Mouse (Mus musculus) brain, adult 10 weeks (tissue): ENCODE measurements around the gene Slc22a14. TPM values are rescaled to one million over a fixed set of nuclear protein-coding genes. Genes with fewer than 3 reads are reported as not detected.

ENCODE experiments used
- polyA plus RNA-seq: library from polyadenylated mRNA; stranded (reverse); fragments of 350-450 nt; fragmentation: Illumina TruSeq; extraction: RNeasy Lipid Tissue Mini Kit (QIAGEN cat#74804); gene quantifications from one replicate; pipeline ENCODE4 v1.2.3, GENCODE M21; 2015; ENCODE audit warnings: low read depth, low replicate concordance

Slc22a14 gene
- polyA plus RNA-seq, result not detected

DNA sequence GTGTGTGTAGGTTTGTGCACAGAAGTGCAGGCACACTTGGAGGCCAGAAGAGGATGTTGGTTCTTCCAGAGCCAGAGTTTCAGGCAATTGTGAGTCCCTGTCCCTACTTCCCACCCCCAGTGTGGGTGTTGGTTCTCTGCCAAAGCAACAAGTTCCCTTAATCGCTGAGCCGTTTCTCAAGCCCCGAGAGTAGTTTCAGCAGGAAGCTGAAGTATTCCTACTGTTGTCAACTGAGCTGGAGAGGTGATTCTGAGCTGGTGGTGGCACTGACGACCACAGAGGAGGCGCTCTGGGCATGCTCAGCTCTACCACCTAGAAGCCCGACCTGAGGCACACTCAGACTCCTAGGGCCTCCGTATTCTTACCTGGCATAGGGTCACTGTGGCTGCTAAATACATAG is at the start of gene Slc22a14:
Gene Slc22a14 (minus strand): TSS at position 270 of the 400 bp plus-strand sequence.

DNA sequence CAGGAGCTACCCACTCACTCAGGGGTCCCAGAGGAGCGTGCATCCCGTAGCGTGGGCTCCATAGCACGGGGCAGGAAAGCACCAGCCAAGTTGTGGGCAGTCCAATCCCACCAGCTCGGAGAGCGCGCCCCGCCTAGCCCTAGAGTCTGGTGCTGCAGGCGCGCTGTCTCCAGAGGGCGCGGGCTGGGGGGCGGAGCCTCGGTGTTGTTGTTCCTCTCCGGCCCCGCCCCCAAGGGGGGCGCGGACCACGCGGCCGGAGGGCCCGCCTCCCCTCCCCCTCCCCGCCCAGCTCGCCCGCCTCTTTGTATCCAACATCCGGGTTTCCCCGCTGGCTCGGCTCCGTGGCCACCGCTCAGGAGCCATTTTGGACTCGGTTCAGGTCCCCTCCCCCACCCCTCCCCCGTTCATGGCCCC is 36.5 kb upstream of the Slc22a14 start, which contains the start of gene Acvr2b:
Gene Acvr2b (plus strand): TSS at position 318 of the 414 bp plus-strand sequence.

DNA sequence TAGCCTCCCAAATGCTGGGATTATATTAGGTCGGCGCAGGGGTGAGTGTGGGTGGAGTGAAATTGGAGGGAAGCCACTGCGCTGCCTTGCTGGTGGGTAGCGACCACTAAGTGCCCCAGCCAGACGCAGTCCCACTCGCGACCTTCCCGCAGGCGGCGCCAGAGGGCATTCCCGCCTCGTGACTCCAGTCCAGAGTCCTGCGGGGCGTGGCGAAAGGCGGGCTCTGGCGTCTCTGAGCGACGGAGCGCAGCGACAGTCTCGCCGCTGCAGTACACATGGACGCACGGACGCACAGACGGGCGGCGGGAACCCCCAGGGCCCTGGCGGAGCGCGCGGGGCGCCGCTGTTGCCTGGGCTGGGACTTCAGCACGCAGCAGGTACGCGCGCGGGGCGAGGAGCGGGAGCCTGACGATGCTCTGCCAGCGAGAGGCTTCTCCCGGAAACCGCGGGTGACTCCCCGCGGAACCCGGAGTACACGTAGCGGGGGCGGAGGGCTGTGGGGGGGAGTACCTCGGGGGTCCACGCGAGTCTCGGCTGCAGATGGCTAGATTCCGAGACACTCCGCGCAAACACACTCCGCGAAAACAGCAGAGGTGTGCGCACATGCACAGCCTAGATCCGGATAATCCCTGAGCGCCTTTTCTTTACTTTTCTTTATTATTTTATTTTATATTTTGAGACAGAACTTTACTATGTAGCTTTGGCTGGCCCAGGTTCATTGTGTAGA is 7.9 kb downstream of the Slc22a14 start, which contains the start of gene Xylb:
Gene Xylb (plus strand): TSS at position 51 of the 727 bp plus-strand sequence.

DNA sequence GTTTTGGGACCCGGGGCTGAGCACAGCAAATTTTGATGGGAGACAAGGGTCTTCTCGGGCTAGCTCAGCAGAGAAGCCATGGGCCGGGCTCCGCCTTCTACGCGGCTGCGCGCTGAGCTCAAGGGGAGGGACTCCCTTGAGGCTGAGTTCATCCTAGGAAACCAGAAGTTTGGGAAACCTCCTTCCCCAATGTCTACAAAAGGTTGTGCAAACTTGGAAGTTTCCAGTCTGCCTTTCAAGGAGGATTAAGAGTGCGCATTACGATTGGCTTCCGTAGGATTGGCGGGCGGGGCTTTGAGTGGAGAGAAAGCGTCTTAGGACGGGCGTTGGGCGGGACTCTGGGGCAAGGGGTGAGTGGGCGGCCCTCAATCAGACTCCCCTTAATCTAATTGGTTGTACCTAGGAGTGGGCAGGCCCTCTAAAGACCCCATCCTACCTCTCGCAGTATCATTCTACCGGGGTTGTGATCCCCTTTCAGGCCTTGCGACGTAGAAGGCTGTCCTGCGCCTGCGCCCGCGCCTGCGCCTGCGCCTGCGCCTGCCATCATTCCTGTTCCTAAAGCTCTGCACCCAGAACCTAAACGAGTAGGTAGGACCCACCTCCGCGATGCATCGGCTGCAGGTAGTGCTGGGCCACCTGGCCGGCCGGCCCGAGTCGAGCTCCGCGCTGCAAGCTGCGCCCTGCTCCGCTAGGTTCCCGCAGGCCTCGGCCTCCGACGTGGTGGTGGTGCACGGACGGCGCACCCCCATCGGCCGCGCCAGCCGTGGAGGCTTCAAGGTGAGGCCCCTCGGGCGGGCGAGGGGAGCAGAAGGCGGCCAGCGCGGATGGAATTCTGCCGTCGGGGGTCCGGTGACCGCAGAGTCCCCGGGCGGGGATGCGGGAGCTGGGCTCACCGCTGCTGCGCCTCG is 24.2 kb downstream of the Slc22a14 start, which contains the start of gene Myd88:
Gene Myd88 (minus strand): TSS at position 503 of the 908 bp plus-strand sequence.

DNA sequence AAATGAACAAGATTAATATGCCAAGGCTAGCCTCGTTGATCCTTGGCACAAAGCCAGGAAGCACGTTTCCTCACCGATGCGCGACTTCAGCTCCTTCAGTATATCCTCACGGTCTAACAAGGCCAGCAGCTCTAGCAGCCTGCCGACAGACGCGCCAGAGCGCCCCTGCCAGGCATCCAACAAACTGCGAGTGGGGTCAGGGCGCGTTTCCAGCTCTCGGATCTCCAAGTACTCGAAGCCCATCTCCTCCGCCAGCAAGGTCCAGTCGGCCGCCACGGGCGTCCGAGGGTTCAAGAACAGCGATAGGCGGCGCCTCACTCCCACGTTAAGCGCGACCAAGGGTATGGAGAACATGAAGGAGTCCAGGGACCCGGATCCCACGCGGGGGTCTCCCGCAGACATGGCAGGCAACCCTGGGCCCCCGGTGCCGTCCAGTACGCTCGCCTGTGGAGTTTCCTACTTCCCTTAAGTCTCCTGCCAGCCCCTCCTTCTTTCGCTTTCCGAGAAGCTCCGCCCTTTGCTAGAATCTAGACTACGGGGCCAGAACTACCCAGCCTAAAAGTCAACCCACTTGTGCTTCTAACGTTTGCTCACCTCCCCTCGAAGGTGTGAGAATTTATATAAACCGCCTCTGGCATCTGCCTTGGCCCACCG is 25.7 kb downstream of the Slc22a14 start, which contains the start of gene Acaa1a:
Gene Acaa1a (plus strand): TSS at position 119 of the 654 bp plus-strand sequence.

DNA sequence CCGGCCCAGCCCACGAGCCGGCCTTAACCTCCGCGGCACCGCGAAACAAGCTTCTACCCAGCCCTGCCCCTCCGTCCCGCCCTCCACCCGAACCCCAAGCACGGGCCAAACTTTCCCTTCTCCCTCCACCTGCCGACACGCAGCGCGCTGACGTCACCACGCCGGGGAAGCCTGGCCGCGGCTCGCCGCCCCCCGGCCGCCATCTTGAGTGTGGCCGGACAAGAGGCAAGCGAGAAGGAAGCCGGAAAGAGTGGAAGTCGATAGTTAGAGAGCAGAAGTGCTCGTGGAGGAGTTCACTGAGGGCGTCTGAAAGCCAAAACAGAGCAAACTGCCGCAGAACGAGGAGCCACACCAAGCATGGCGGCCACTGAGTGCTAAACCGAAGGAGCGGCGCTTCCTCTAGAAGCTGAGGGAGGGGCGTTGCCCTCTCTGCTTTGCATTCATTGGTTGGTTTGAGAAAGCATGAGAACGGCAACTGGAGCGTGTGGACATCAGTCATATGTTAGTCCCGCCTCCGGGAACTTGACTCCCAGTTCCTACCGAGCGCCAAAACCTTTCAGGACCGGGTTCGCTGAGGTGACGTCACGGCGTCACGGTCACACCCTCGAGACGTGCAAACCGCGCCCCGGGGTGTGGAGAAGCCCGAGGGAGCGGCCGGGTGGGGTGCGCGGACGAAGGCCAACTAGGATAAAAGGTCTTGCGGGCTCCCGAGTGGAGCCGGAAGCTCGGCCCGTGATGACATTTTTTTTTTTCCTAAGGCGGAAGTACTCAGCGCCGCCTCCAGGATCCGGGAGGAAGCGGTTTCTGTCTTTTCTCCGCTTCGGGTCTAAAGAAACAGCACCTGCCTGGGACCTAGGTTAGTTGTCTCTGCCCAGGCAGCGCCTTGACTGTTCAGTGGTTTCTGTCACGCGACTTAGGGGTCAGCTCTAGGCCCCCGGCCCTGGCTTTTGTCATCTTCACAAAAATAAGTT is 42.8 kb downstream of the Slc22a14 start, which contains the start of gene Oxsr1:
Gene Oxsr1 (minus strand): TSS at position 139 of the 971 bp plus-strand sequence.

DNA sequence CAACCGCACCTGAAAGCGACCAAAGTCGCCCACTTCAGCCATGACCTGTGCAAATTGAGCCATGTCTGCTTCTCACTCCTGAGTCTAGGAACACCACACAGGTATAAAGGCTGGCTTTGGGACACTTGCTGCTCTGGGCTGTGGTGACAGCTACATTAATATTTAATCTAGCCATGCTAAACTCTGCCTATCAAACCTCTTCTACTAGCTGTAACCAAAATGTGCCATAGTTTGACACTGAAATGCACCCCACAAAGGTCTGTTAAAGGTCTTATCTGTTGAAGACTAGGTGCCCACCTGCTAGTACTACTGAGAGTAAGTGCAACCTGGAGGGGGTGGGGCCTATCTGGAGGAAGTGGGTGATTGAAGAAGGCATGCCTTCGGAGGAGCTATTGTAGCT is 156.4 kb downstream of the Slc22a14 start, which contains the start of gene Slc22a13:
Gene Slc22a13 (minus strand): TSS at position 101 of the 400 bp plus-strand sequence.

DNA sequence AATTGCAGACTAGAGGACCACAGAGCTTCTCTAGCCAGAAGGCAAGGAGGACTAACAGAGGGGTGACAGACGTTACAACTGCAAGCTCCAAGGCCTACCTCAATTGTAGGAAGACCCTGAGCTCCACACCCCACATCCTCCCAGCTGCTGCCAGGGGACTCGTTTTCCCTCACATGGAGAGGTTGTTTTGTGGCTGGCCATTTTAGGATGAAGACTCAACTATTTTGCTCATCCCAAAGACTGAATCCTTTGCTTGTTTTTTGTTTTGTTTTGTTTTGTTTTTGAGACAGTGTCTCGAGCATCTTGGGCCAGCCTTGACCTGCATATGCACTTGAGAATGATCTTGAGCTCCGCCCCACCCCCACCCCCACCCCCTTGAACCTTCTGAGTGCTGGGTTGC is 206.5 kb downstream of the Slc22a14 start, which contains the start of gene Gm47289:
Gene Gm47289 (plus strand): TSS at position 301 of the 400 bp plus-strand sequence.

DNA sequence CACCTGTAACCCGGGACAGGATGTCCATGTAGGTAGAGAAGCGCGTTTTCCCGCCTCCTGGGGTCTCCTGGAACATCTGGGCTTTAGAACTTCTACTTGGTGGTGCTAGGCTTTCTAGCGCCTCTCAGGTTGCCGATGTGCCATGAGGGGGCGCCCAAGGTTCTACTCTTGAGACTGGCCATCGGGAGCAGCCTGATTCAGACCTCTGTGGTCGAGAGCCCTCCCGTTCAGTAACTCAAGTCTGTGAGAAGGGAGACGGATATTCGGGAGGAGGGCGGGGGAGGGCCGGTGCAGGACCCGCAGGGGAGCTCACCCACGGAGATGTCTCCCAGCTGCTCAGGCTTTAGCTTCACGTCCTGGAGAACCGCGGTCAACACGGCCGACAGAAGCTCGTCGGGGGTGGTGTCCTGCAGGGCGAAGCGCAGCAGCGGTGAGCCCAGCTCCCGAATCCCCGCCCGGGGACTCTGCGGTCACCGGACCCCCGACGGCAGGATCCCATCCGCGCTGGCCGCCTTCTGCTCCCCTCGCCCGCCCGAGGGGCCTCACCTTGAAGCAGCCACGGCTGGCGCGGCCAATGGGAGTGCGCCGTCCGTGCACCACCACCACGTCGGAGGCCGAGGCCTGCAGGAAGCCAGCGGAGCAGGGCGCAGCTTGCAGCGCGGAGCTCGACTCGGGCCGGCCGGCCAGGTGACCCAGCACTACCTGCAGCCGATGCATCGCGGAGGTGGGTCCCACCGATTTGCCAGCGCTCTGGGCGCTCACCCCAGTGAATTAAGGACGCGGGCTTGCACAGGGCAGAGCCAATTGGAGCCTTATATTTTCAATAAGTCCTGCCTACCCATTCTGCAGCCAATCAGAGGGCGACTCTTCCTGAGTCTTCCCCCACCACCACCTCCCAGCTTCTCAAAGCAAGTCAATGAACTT is 208.8 kb downstream of the Slc22a14 start, which contains the start of gene Acaa1b:
Gene Acaa1b (minus strand): TSS at position 816 of the 924 bp plus-strand sequence.

Other genes starting within 250 kb of the Slc22a14 start
- 0.62 TPM for gene Acaa1b, start 208.5 kb downstream of the Slc22a14 start, polyA plus RNA-seq
- gene Gm47289, start 206.4 kb downstream of the Slc22a14 start, polyA plus RNA-seq, result not detected
- not detected for gene Slc22a13, start 156.5 kb downstream of the Slc22a14 start, polyA plus RNA-seq
- 36.2 TPM for gene Oxsr1, start 43.1 kb downstream of the Slc22a14 start, polyA plus RNA-seq
- 82.7 TPM for gene Acaa1a, start 25.9 kb downstream of the Slc22a14 start, polyA plus RNA-seq
- 5.7 TPM for gene Myd88, start 24.1 kb downstream of the Slc22a14 start, polyA plus RNA-seq
- 4.4 TPM for gene Xylb, start 8.2 kb downstream of the Slc22a14 start, polyA plus RNA-seq
- 6.1 TPM for gene Acvr2b, start 36.6 kb upstream of the Slc22a14 start, polyA plus RNA-seq
- gene Exog, start 79.4 kb upstream of the Slc22a14 start, polyA plus RNA-seq, result 23.2 TPM
- gene Scn5a, start 213.5 kb upstream of the Slc22a14 start, polyA plus RNA-seq, result 0.85 TPM